In the genomic region with DNA sequence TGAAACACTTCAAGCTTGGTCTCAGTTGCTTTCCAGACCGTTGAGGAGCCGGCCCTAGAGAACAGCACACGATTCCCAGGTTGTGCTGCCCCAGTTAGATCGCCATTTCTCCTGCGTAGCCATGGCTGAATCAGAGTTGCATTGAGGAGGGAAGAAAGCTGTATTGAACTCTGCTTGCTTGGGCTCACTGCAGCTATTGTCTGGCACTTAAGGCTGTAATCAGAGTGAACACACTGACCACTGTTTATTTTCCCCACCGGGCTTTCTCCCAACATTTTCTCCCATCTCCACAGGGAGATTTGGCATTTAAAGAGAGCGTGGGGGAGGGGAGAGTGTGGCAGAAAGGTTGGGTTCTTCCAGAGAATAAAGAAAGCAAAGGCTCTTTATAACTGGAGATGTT, we compare ENCODE assay signal across 7 mouse cellular contexts. TPM values are rescaled to one million over a fixed set of nuclear protein-coding genes. Genes with fewer than 3 reads are reported as not detected.
DNase-seq lines count a peak whose midpoint lies in the region; ATAC-seq and TF ChIP-seq lines count a peak whose summit lies in the region.

No protein-coding gene starts in this region.

- H3K27me3 ChIP-seq in embryonic facial prominence, embryonic 10.5 days (replicated peaks; ENCODE audit: low read depth, poor library complexity, severe bottlenecking): peaks cover 5% of the 10 kb centered on the region; the same call in 1 of the 2 replicates
- no peaks in the 10 kb centered on the region for H3K27me3 ChIP-seq in hindbrain, embryonic 15.5 days
- no peaks in the 10 kb centered on the region for H3K27me3 ChIP-seq in midbrain, postnatal 0 days (ENCODE audit: insufficient read depth, low read length)
- no peaks in the 10 kb centered on the region for H3K27me3 ChIP-seq in intestine, embryonic 15.5 days (replicated peaks)

- peak; percentile 57 for DNase-seq in left cerebral cortex, adult 11 months (ENCODE audit: low spot score)
- no peak for DNase-seq in left cerebral cortex, postnatal 25 days (ENCODE audit: low spot score in 2 of 2)
- no peak for DNase-seq in embryonic facial prominence, embryonic 10.5 days (ENCODE audit: low spot score)
- DNase-seq in midbrain, postnatal 0 days (ENCODE audit: low spot score): peak; percentile 43
- no peak for DNase-seq in spleen, postnatal 10 days (ENCODE audit: low spot score in 2 of 2)

- peaks cover 28% of the 10 kb centered on the region for H3K4me1 ChIP-seq in embryonic facial prominence, embryonic 10.5 days
- H3K4me1 ChIP-seq in hindbrain, embryonic 15.5 days (replicated peaks): peaks cover 32% of the 10 kb centered on the region
- H3K4me1 ChIP-seq in midbrain, postnatal 0 days (ENCODE audit: insufficient read depth, low read length): peaks cover 20% of the 10 kb centered on the region; the same call in 1 of the 2 replicates
- peaks cover 15% of the 10 kb centered on the region; the same call in 1 of the 2 replicates for H3K4me1 ChIP-seq in intestine, embryonic 15.5 days (replicated peaks)

- H3K4me3 ChIP-seq in embryonic facial prominence, embryonic 10.5 days: no peak overlapping the region
- H3K4me3 ChIP-seq in hindbrain, embryonic 15.5 days: no peak overlapping the region
- H3K4me3 ChIP-seq in midbrain, postnatal 0 days (ENCODE audit: low read depth, low read length): no peak overlapping the region
- no peak overlapping the region for H3K4me3 ChIP-seq in intestine, embryonic 15.5 days (replicated peaks)

- peaks cover 6% of the 10 kb centered on the region; the same call in 1 of the 2 replicates for H3K9me3 ChIP-seq in embryonic facial prominence, embryonic 10.5 days
- H3K9me3 ChIP-seq in hindbrain, embryonic 15.5 days: no peaks in the 10 kb centered on the region
- H3K9me3 ChIP-seq in midbrain, postnatal 0 days (ENCODE audit: low read length): no peaks in the 10 kb centered on the region
- no peaks in the 10 kb centered on the region for H3K9me3 ChIP-seq in intestine, embryonic 15.5 days

- peak overlapping the region; percentile 78 for H3K27ac ChIP-seq in embryonic facial prominence, embryonic 10.5 days (replicated peaks)
- peak overlapping the region; percentile 63 for H3K27ac ChIP-seq in hindbrain, embryonic 15.5 days (replicated peaks)
- H3K27ac ChIP-seq in midbrain, postnatal 0 days (ENCODE audit: low read depth, low read length): peak overlapping the region; percentile 76
- no peak overlapping the region for H3K27ac ChIP-seq in intestine, embryonic 15.5 days

- H3K9ac ChIP-seq in hindbrain, embryonic 15.5 days: no peak overlapping the region
- 0 out of 2 replicates have a peak overlapping the region, but pooled peaks have one; percentile 4 for H3K9ac ChIP-seq in midbrain, postnatal 0 days (replicated peaks; ENCODE audit: low read length, poor library complexity, severe bottlenecking)
- no peak overlapping the region for H3K9ac ChIP-seq in intestine, embryonic 15.5 days

- ATAC-seq in hindbrain, embryonic 15.5 days (ENCODE audit: low FRiP score, low read depth): peak; percentile 65; the same call in 1 of the 2 replicates
- ATAC-seq in midbrain, postnatal 0 days (ENCODE audit: low FRiP score): peak; percentile 41; the same call in 1 of the 2 replicates
- no peak for ATAC-seq in intestine, embryonic 15.5 days

- intact Hi-C loops in left cerebral cortex, postnatal 25 days (cut with DNase I): loop anchor here (1.0 to 5.0 kb wide), 3 partner anchors 23 to 250 kb away; no protein-coding TSS in a partner anchor

- 39% methylated on average over 7 of the region's 7 CpGs for WGBS in embryonic facial prominence, embryonic 10.5 days
- WGBS in hindbrain, embryonic 15.5 days: 32% methylated on average over 7 of the region's 7 CpGs
- 37% methylated on average over 7 of the region's 7 CpGs for WGBS in midbrain, postnatal 0 days
- WGBS in intestine, embryonic 15.5 days: 34% methylated on average over 7 of the region's 7 CpGs

- H3K36me3 ChIP-seq in embryonic facial prominence, embryonic 10.5 days (replicated peaks): no peaks in the 10 kb centered on the region
- H3K36me3 ChIP-seq in hindbrain, embryonic 15.5 days: no peaks in the 10 kb centered on the region
- no peaks in the 10 kb centered on the region for H3K36me3 ChIP-seq in midbrain, postnatal 0 days (ENCODE audit: insufficient read depth, low read length)
- no peaks in the 10 kb centered on the region for H3K36me3 ChIP-seq in intestine, embryonic 15.5 days

- peak overlapping the region; percentile 30 for H3K4me2 ChIP-seq in hindbrain, embryonic 15.5 days
- no peak overlapping the region for H3K4me2 ChIP-seq in midbrain, postnatal 0 days (ENCODE audit: low read depth, low read length, poor library complexity, severe bottlenecking)
- no peak overlapping the region for H3K4me2 ChIP-seq in intestine, embryonic 15.5 days (replicated peaks)

- no peak for TF ChIP-seq CTCF in midbrain, postnatal 0 days (IDR thresholded peaks at IDR 0.05)

RNA-seq across cellular contexts. Expression of gene Prickle2, which starts 22.6 kb away (rescaled TPM):
- 100 to 1,000 TPM; 181 to 195 TPM for total RNA-seq in left cerebral cortex, postnatal 25 days (2021)
- polyA plus RNA-seq in embryonic facial prominence, embryonic 10.5 days (2016; fragmentation: Nextera tagmentation; extraction: Ambion mirVana): 4.9 and 5.3 TPM in 2 replicates
- 15.2 and 16.1 TPM in 2 replicates for polyA plus RNA-seq in hindbrain, embryonic 15.5 days (2015; fragmentation: Nextera tagmentation; extraction: Ambion mirVana)
- 27.4 and 29.1 TPM in 2 replicates for total RNA-seq in midbrain, postnatal 0 days (2014; rRNA removed)
- 9.7 and 10.9 TPM in 2 replicates for polyA plus RNA-seq in midbrain, postnatal 0 days (2015; fragmentation: Nextera tagmentation; extraction: Ambion mirVana)
- polyA plus RNA-seq in intestine, embryonic 15.5 days (2015; fragmentation: Nextera tagmentation; extraction: Ambion mirVana): 6.7 and 7.2 TPM in 2 replicates

Comparison
In these comparisons a context has a peak if more than half of its experiments do, and no peak if none do; other contexts are left out.
1. DNase-seq: peak in left cerebral cortex, adult 11 months (single experiment) and midbrain, postnatal 0 days (single experiment); none in left cerebral cortex, postnatal 25 days (0 of 2), embryonic facial prominence, embryonic 10.5 days (single experiment) and spleen, postnatal 10 days (0 of 2).